Mouse (Mus musculus): ENCODE data around the gene Mex3d. TPM values are rescaled to one million over a fixed set of nuclear protein-coding genes. Genes with fewer than 3 reads are reported as not detected.
"Not testable (repeated sequence)": the region's sequence is repeated elsewhere in the genome, so short reads cannot be mapped to it uniquely, and the experiment has no call there.

The Mex3d gene
- polyA plus RNA-seq, 1 experiment from 2014 or later = 4.4 TPM

DNA sequence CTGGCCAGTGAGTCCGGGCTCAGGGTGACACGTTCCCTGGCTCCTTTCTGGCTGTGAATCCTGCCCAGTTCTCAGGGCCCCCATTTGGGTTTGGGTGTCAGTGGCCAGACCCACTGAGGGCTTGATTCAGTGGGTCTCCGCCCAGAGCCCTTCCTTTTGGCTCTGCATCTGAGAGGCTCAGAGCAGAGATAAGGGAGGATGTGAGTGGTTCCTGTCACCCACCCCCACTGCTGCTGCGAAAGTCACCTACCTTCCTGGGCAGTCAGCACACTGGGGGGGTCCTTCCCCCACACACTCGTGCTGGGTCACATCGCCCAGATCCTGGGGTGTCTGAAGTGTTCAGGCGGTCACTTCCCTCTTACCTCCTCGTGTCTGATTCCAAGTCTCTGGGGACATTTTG is 34.7 kb downstream of the Mex3d start:
- Histone ChIP-seq H3K36me3 (ENCODE audit: control insufficient read depth, insufficient read depth, low read length) (no peaks in the 10 kb centered on the region), H3K4me2 (ENCODE audit: low read depth, low read length) (no peak overlapping the region), H3K27ac (ENCODE audit: low read length) (no peak overlapping the region), H3K4me1 (replicated peaks; ENCODE audit: control insufficient read depth, insufficient read depth, low read length) (peaks cover 21% of the 10 kb centered on the region), H3K9ac (ENCODE audit: low read length) (no peak overlapping the region), H3K9me3 (ENCODE audit: control insufficient read depth, low read length) (no peaks in the 10 kb centered on the region), H3K4me3 (ENCODE audit: low read length) (no peak overlapping the region), H3K27me3 (ENCODE audit: control insufficient read depth, insufficient read depth, low read depth, low read length) (peaks cover 69% of the 10 kb centered on the region)
- ATAC-seq (ENCODE audit: low read depth) = no peak
- 50% methylated on average over 8 of the region's 8 CpGs for WGBS

- no peaks in the 10 kb centered on the region for H3K9me3 ChIP-seq (ENCODE audit: control insufficient read depth, low read length)
- 22% methylated on average over 11 of the region's 11 CpGs for WGBS
- H3K36me3 ChIP-seq (ENCODE audit: control insufficient read depth, insufficient read depth, low read length) = no peaks in the 10 kb centered on the region
- no peak overlapping the region for H3K27ac ChIP-seq (ENCODE audit: low read length)
- no peak overlapping the region for H3K4me2 ChIP-seq (ENCODE audit: low read depth, low read length)
- H3K27me3 ChIP-seq (ENCODE audit: control insufficient read depth, insufficient read depth, low read depth, low read length) = peaks cover 69% of the 10 kb centered on the region
- H3K4me3 ChIP-seq (ENCODE audit: low read length) = no peak overlapping the region
- no peak for ATAC-seq (ENCODE audit: low read depth)
- peaks cover 26% of the 10 kb centered on the region for H3K4me1 ChIP-seq (replicated peaks; ENCODE audit: control insufficient read depth, insufficient read depth, low read length)
- no peak overlapping the region for H3K9ac ChIP-seq (ENCODE audit: low read length)
Measured at GRCm38 (mm10) chr10:80351896-80352295, 35.6 kb downstream of the Mex3d start.

GRCm38 (mm10) chr10:80350292-80350691 is 37.2 kb downstream of the Mex3d start:
- WGBS = 0% methylated on average over 7 of the region's 7 CpGs
- no peak overlapping the region for H3K9ac ChIP-seq (ENCODE audit: low read length)
- H3K4me3 ChIP-seq (ENCODE audit: low read length) = no peak overlapping the region
- peaks cover 61% of the 10 kb centered on the region for H3K27me3 ChIP-seq (ENCODE audit: control insufficient read depth, insufficient read depth, low read depth, low read length)
- peaks cover 22% of the 10 kb centered on the region for H3K4me1 ChIP-seq (replicated peaks; ENCODE audit: control insufficient read depth, insufficient read depth, low read length)
- H3K36me3 ChIP-seq (ENCODE audit: control insufficient read depth, insufficient read depth, low read length) = no peaks in the 10 kb centered on the region
- no peak overlapping the region for H3K27ac ChIP-seq (ENCODE audit: low read length)
- H3K9me3 ChIP-seq (ENCODE audit: control insufficient read depth, low read length) = no peaks in the 10 kb centered on the region
- H3K4me2 ChIP-seq (ENCODE audit: low read depth, low read length) = no peak overlapping the region
- ATAC-seq (ENCODE audit: low read depth) = peak; percentile 77

GRCm38 (mm10) chr10:80348981-80349380 is 38.5 kb downstream of the Mex3d start:
- Histone ChIP-seq H3K27me3 (ENCODE audit: control insufficient read depth, insufficient read depth, low read depth, low read length) (peaks cover 58% of the 10 kb centered on the region), H3K9ac (ENCODE audit: low read length) (no peak overlapping the region; the same call in 1 of the 2 replicates), H3K4me1 (replicated peaks; ENCODE audit: control insufficient read depth, insufficient read depth, low read length) (peaks cover 32% of the 10 kb centered on the region), H3K4me2 (ENCODE audit: low read depth, low read length) (peak overlapping the region; percentile 66), H3K9me3 (ENCODE audit: control insufficient read depth, low read length) (no peaks in the 10 kb centered on the region), H3K36me3 (ENCODE audit: control insufficient read depth, insufficient read depth, low read length) (no peaks in the 10 kb centered on the region), H3K4me3 (ENCODE audit: low read length) (peak overlapping the region; percentile 46), H3K27ac (ENCODE audit: low read length) (no peak overlapping the region)
- ATAC-seq (ENCODE audit: low read depth) = 0 out of 2 replicates have a peak, but pooled peaks have one; percentile 20
- 10% methylated on average over 25 of the region's 26 CpGs for WGBS

- peak; percentile 42 for ATAC-seq (ENCODE audit: low read depth)
- peak within 1 kb of the TSS; percentile 55 for H3K9ac ChIP-seq (ENCODE audit: low read length)
- no peaks in the 10 kb centered on the region for H3K36me3 ChIP-seq (ENCODE audit: control insufficient read depth, insufficient read depth, low read length)
- no peak within 1 kb of the TSS for H3K27ac ChIP-seq (ENCODE audit: low read length)
- 1% methylated on average over 37 of the region's 42 CpGs for whole genome bisulfite sequencing
- H3K4me1 ChIP-seq (replicated peaks; ENCODE audit: control insufficient read depth, insufficient read depth, low read length) = peaks cover 39% of the 10 kb centered on the region
- H3K27me3 ChIP-seq (ENCODE audit: control insufficient read depth, insufficient read depth, low read depth, low read length) = peaks cover 64% of the 10 kb centered on the region
- H3K4me2 ChIP-seq (ENCODE audit: low read depth, low read length) = peak within 1 kb of the TSS; percentile 66
- peak within 1 kb of the TSS; percentile 46 for H3K4me3 ChIP-seq (ENCODE audit: low read length)
- H3K9me3 ChIP-seq (ENCODE audit: control insufficient read depth, low read length) = no peaks in the 10 kb centered on the region
Measured at GRCm38 (mm10) chr10:80348244-80348781, 39.1 kb downstream of the Mex3d start, which contains the start of gene Adamtsl5. Gene Adamtsl5, minus strand, starts transcription at chr10:80348412.

DNA sequence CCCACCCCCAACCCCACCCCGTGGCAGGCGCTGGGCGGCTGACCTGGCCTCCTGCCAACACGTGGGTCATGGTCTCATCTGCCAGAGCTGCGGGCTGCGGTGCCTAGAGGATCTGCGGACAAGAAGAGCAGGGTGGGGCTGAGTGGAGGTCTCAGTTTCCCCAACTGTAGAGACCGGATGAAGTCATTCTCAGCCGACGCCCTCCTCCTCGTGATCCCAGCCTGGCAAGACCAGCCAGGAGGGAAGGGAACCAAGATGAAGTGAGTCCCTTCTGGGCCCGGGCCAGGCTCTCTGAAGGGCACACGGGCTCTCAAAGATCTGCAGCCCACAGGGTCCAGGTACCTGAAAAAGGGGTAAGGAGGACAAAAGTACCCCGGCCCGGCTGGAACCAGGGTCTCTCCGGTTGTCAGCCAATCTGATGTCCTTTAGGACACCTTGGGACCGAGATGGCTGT is 39.9 kb downstream of the Mex3d start:
- Histone ChIP-seq H3K9ac (ENCODE audit: low read length) (peak overlapping the region; percentile 55), H3K27ac (ENCODE audit: low read length) (no peak overlapping the region)
- WGBS = 11% methylated on average over 17 of the region's 17 CpGs

GRCm38 (mm10) chr10:80345929-80346328 is 41.5 kb downstream of the Mex3d start:
- not testable (repeated sequence) for H3K4me3 ChIP-seq (ENCODE audit: low read length); H3K27ac ChIP-seq (ENCODE audit: low read length); H3K4me2 ChIP-seq (ENCODE audit: low read depth, low read length); ATAC-seq (ENCODE audit: low read depth); H3K9ac ChIP-seq (ENCODE audit: low read length); H3K9me3 ChIP-seq (ENCODE audit: control insufficient read depth, low read length); H3K36me3 ChIP-seq (ENCODE audit: control insufficient read depth, insufficient read depth, low read length)
- Histone ChIP-seq H3K27me3 (ENCODE audit: control insufficient read depth, insufficient read depth, low read depth, low read length) (peaks cover 75% of the 10 kb centered on the region), H3K4me1 (replicated peaks; ENCODE audit: control insufficient read depth, insufficient read depth, low read length) (peaks cover 51% of the 10 kb centered on the region)
- 75% methylated on average over 5 of the region's 6 CpGs for WGBS

More for the DNA sequence above, 39.9 kb downstream of the Mex3d start:
- Histone ChIP-seq H3K9me3 (ENCODE audit: control insufficient read depth, low read length) (no peaks in the 10 kb centered on the region), H3K36me3 (ENCODE audit: control insufficient read depth, insufficient read depth, low read length) (no peaks in the 10 kb centered on the region), H3K4me1 (replicated peaks; ENCODE audit: control insufficient read depth, insufficient read depth, low read length) (peaks cover 41% of the 10 kb centered on the region), H3K27me3 (ENCODE audit: control insufficient read depth, insufficient read depth, low read depth, low read length) (peaks cover 69% of the 10 kb centered on the region), H3K4me2 (ENCODE audit: low read depth, low read length) (peak overlapping the region; percentile 66), H3K4me3 (ENCODE audit: low read length) (peak overlapping the region; percentile 46; the same call in 1 of the 2 replicates)
- ATAC-seq (ENCODE audit: low read depth) = no peak

DNA sequence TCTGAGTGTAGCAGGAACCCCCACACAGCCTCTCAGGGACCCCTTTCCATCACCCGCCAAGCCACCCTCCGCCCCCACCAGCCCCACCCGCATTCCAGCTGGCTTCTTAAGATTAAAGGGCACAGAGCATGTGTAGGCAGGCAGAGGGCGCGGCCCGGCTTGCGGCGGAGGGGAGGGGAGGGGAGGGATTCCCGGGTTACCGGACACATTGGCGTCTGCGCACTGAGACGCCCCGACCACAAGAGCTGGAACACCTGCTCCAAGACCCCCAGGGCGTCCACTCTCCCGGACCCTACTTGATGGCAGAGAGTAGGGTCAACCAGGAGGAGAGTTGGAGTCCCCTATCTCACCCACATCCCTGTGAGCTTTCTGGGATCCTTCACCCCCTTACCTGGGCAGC is 42.3 kb downstream of the Mex3d start:
- peaks cover 49% of the 10 kb centered on the region for H3K4me1 ChIP-seq (replicated peaks; ENCODE audit: control insufficient read depth, insufficient read depth, low read length)
- peak overlapping the region; percentile 36; the same call in 1 of the 2 replicates for H3K9ac ChIP-seq (ENCODE audit: low read length)
- peak overlapping the region; percentile 19 for H3K4me3 ChIP-seq (ENCODE audit: low read length)
- H3K27me3 ChIP-seq (ENCODE audit: control insufficient read depth, insufficient read depth, low read depth, low read length) = peaks cover 79% of the 10 kb centered on the region
- no peaks in the 10 kb centered on the region for H3K9me3 ChIP-seq (ENCODE audit: control insufficient read depth, low read length)
- no peaks in the 10 kb centered on the region for H3K36me3 ChIP-seq (ENCODE audit: control insufficient read depth, insufficient read depth, low read length)
- H3K4me2 ChIP-seq (ENCODE audit: low read depth, low read length) = peak overlapping the region; percentile 42
- WGBS = 2% methylated on average over 16 of the region's 16 CpGs
- H3K27ac ChIP-seq (ENCODE audit: low read length) = peak overlapping the region; percentile 28; the same call in 1 of the 2 replicates
- ATAC-seq (ENCODE audit: low read depth) = no peak

- WGBS = 53% methylated on average over 9 of the region's 9 CpGs
- Histone ChIP-seq H3K9me3 (ENCODE audit: control insufficient read depth, low read length) (no peaks in the 10 kb centered on the region), H3K27me3 (ENCODE audit: control insufficient read depth, insufficient read depth, low read depth, low read length) (peaks cover 73% of the 10 kb centered on the region), H3K4me3 (ENCODE audit: low read length) (peak overlapping the region; percentile 19; the same call in 1 of the 2 replicates), H3K9ac (ENCODE audit: low read length) (no peak overlapping the region; the same call in 1 of the 2 replicates), H3K36me3 (ENCODE audit: control insufficient read depth, insufficient read depth, low read length) (no peaks in the 10 kb centered on the region), H3K27ac (ENCODE audit: low read length) (peak overlapping the region; percentile 48; the same call in 1 of the 2 replicates), H3K4me1 (replicated peaks; ENCODE audit: control insufficient read depth, insufficient read depth, low read length) (peaks cover 49% of the 10 kb centered on the region), H3K4me2 (ENCODE audit: low read depth, low read length) (peak overlapping the region; percentile 42)
- no peak for ATAC-seq (ENCODE audit: low read depth)
Measured at GRCm38 (mm10) chr10:80344131-80344661, 43.3 kb downstream of the Mex3d start.

Measured in lung, embryonic 16.5 days (tissue).